Mouse (Mus musculus) CH12.LX (cell line): ENCODE data around the gene Cttnbp2. TPM values are rescaled to one million over a fixed set of nuclear protein-coding genes. Genes with fewer than 3 reads are reported as not detected.

Experiments
- DNase-seq: peaks from one replicate; pipeline ENCODE4 v3.0.0-alpha.2; 2013; ENCODE audit errors: extremely low read depth
- H3K27ac ChIP-seq: 2 replicates; pipeline ENCODE4 v1.5.1; 2012; ENCODE audit warnings: low read depth, mild to moderate bottlenecking, control low read depth, moderate library complexity; ENCODE audit not compliant: insufficient read depth
- H3K27me3 ChIP-seq: replicated peaks from 2 replicates; pipeline ENCODE3; 2012; ENCODE audit warnings: inconsistent platforms
- H3K36me3 ChIP-seq, 2 experiments: replicated peaks in 1 of 2; 2 replicates each; pipeline versions ENCODE3 to v1.6.1; 2012; ENCODE audit warnings: inconsistent platforms in 1 of 2, low read length in 1 of 2, mild to moderate bottlenecking in 1 of 2, mixed read lengths in 1 of 2, moderate library complexity in 1 of 2; ENCODE audit not compliant: control insufficient read depth in 1 of 2, insufficient read depth in 1 of 2
- H3K4me1 ChIP-seq, 2 experiments: 2 replicates each; pipeline ENCODE4 v1.6.1; 2012; ENCODE audit warnings: inconsistent platforms in 1 of 2, moderate library complexity in 1 of 2; ENCODE audit not compliant: insufficient read depth in 2 of 2, control insufficient read depth in 1 of 2
- H3K4me2 ChIP-seq: 2 replicates; pipeline ENCODE4 v1.6.1; 2012; ENCODE audit warnings: low read depth, mild to moderate bottlenecking, control low read depth; ENCODE audit not compliant: poor library complexity, insufficient read depth, severe bottlenecking
- H3K4me3 ChIP-seq, 3 experiments: fragments of 150-350 bp in 1 of 3; sonication (generic) in 1 of 3; replicated peaks in 1 of 3; 2 replicates each; pipeline versions ENCODE3 to v1.5.1; 2011 to 2012; ENCODE audit warnings: low read depth in 2 of 3, low read length in 2 of 3, mild to moderate bottlenecking in 2 of 3, moderate library complexity in 2 of 3, control low read depth in 1 of 3, improper control_type of control experiment in 1 of 3, inconsistent platforms in 1 of 3, mixed read lengths in 1 of 3; ENCODE audit not compliant: poor library complexity in 1 of 3
- H3K79me2 ChIP-seq: replicated peaks from 2 replicates; pipeline ENCODE4 v1.6.1; 2012; ENCODE audit warnings: mild to moderate bottlenecking, moderate library complexity; ENCODE audit not compliant: control insufficient read depth, poor library complexity, insufficient read depth, severe bottlenecking; ENCODE audit errors: extremely low read depth
- H3K9ac ChIP-seq: 2 replicates; pipeline ENCODE4 v1.6.1; 2012; ENCODE audit warnings: low read depth, mild to moderate bottlenecking, control low read depth, moderate library complexity; ENCODE audit not compliant: insufficient read depth
- H3K9me3 ChIP-seq: replicated peaks from 2 replicates; pipeline ENCODE3; 2012; ENCODE audit warnings: low read length, inconsistent platforms, mixed read lengths
- CTCF ChIP-seq, 2 experiments: IDR thresholded peaks in 1 of 2; conservative IDR thresholded peaks in 1 of 2; 2 replicates each; pipeline ENCODE4 v1.5.1; 2011 to 2012; ENCODE audit warnings: low read depth in 2 of 2, low read length in 2 of 2, improper control_type of control experiment in 1 of 2, inconsistent platforms in 1 of 2, mild to moderate bottlenecking in 1 of 2, moderate library complexity in 1 of 2
- E2F4 ChIP-seq: IDR thresholded peaks from 2 replicates; pipeline ENCODE4 v1.6.1; 2011; ENCODE audit warnings: low read depth, low read length, improper control_type of control experiment; ENCODE audit not compliant: insufficient replicate concordance
- ETS1 ChIP-seq: conservative IDR thresholded peaks from 2 replicates; pipeline ENCODE4 v1.6.1; 2012; ENCODE audit warnings: low read depth, mild to moderate bottlenecking, inconsistent platforms, low read length, improper control_type of control experiment, moderate library complexity
- GABPA ChIP-seq: IDR thresholded peaks from 2 replicates; pipeline ENCODE4 v1.6.1; 2012; ENCODE audit warnings: low read depth, low read length, improper control_type of control experiment, inconsistent platforms; ENCODE audit not compliant: insufficient replicate concordance
- HCFC1 ChIP-seq: IDR thresholded peaks from 2 replicates; pipeline ENCODE4 v1.6.1; 2012; ENCODE audit warnings: low read depth, mild to moderate bottlenecking, inconsistent platforms, low read length, improper control_type of control experiment
- IRF4 ChIP-seq: IDR thresholded peaks from 2 replicates; pipeline ENCODE4 v1.6.1; 2014; ENCODE audit warnings: low read depth, mild to moderate bottlenecking, inconsistent platforms, low read length, improper control_type of control experiment
- JUN ChIP-seq: IDR thresholded peaks from 2 replicates; pipeline ENCODE4 v1.6.1; 2011; ENCODE audit warnings: low read depth, mild to moderate bottlenecking, low read length, improper control_type of control experiment, moderate library complexity; ENCODE audit not compliant: insufficient read depth
- KAT2A ChIP-seq: IDR thresholded peaks from 2 replicates; pipeline ENCODE4 v1.6.1; 2012; ENCODE audit warnings: low read length, improper control_type of control experiment, inconsistent platforms; ENCODE audit not compliant: insufficient replicate concordance
- MAX ChIP-seq: IDR thresholded peaks from 2 replicates; pipeline ENCODE4 v1.6.1; 2011; ENCODE audit warnings: low read length, improper control_type of control experiment
- MEF2A ChIP-seq: IDR thresholded peaks from 2 replicates; pipeline ENCODE4 v1.6.1; 2014; ENCODE audit warnings: low read depth, mild to moderate bottlenecking, inconsistent platforms, low read length, improper control_type of control experiment, borderline replicate concordance
- MXI1 ChIP-seq: IDR thresholded peaks from 2 replicates; pipeline ENCODE4 v1.6.1; 2011; ENCODE audit warnings: mild to moderate bottlenecking, low read depth, low read length, improper control_type of control experiment
- NELFE ChIP-seq: IDR thresholded peaks from 2 replicates; pipeline ENCODE4 v1.6.1; 2011; ENCODE audit warnings: low read depth, low read length, improper control_type of control experiment
- PAX5 ChIP-seq: IDR thresholded peaks from 2 replicates; pipeline ENCODE4 v1.6.1; 2012; ENCODE audit warnings: low read length, inconsistent platforms, mixed read lengths
- POLR2AphosphoS2 ChIP-seq: IDR thresholded peaks from 2 replicates; pipeline ENCODE4 v1.6.1; 2011; ENCODE audit warnings: low read depth, low read length, improper control_type of control experiment
- RAD21 ChIP-seq: IDR thresholded peaks from 2 replicates; pipeline ENCODE4 v1.6.1; 2011; ENCODE audit warnings: low read depth, mild to moderate bottlenecking, low read length, improper control_type of control experiment, moderate library complexity
- RCOR1 ChIP-seq: conservative IDR thresholded peaks from 2 replicates; pipeline ENCODE4 v1.6.1; 2012; ENCODE audit warnings: low read depth, mild to moderate bottlenecking, inconsistent platforms, low read length, improper control_type of control experiment
- SMC3 ChIP-seq: IDR thresholded peaks from 2 replicates; pipeline ENCODE4 v1.6.1; 2011; ENCODE audit warnings: low read depth, low read length, improper control_type of control experiment
- TBP ChIP-seq: conservative IDR thresholded peaks from 2 replicates; pipeline ENCODE4 v1.6.1; 2011; ENCODE audit warnings: low read depth, low read length, improper control_type of control experiment
- UBTF ChIP-seq: IDR thresholded peaks from 2 replicates; pipeline ENCODE4 v1.6.1; 2012; ENCODE audit warnings: low read depth, mild to moderate bottlenecking, inconsistent platforms, low read length, improper control_type of control experiment, moderate library complexity
- USF1 ChIP-seq: IDR thresholded peaks from 2 replicates; pipeline ENCODE4 v1.6.1; 2014; ENCODE audit warnings: low read depth, mild to moderate bottlenecking, inconsistent platforms, low read length, improper control_type of control experiment
- ZMIZ1 ChIP-seq: IDR thresholded peaks from 2 replicates; pipeline ENCODE4 v1.6.1; 2012; ENCODE audit warnings: low read depth, mild to moderate bottlenecking, inconsistent platforms, low read length, improper control_type of control experiment
- ZNF384 ChIP-seq: IDR thresholded peaks from 2 replicates; pipeline ENCODE4 v1.6.1; 2012; ENCODE audit warnings: low read depth, low read length, improper control_type of control experiment, inconsistent platforms
- dilution Hi-C: fragments of 300-500 bp; cut with MboI; formaldehyde crosslinking; loops from 2 replicates; pipeline ENCODE4 v1.14.3; 2020; ENCODE audit warnings: low sequenced_read_pairs; ENCODE audit not compliant: extremely low pct_unique_long_range_greater_than_20kb, extremely low pct_ligation_motif_present
- in situ Hi-C: fragments of 300-500 bp; cut with MboI; formaldehyde crosslinking; loops from 3 replicates; pipeline ENCODE4 v1.14.3; 2019; ENCODE audit warnings: low sequenced_read_pairs, low pct_ligation_motif_present, low pct_unique_long_range_greater_than_20kb, mixed read lengths
- polyA plus RNA-seq: library from polyadenylated mRNA; unstranded; fragments of >175 nt; gene quantifications from 2 replicates; pipeline ENCODE4 v1.2.1, GENCODE M21; 2012; ENCODE audit warnings: low read depth; ENCODE audit not compliant: insufficient read length
- total RNA-seq, 2 experiments: library from RNA; depleted of rRNA; stranded (reverse); fragments of 300-350 nt in 1 of 2; fragments of >200 nt in 1 of 2; gene quantifications; 2 replicates each; pipeline ENCODE4 v1.2.3; 2012 to 2014

Cttnbp2 gene
- total and polyA plus RNA-seq, 3 experiments = 1.1 to 1.7 (median 1.5) TPM

DNA sequence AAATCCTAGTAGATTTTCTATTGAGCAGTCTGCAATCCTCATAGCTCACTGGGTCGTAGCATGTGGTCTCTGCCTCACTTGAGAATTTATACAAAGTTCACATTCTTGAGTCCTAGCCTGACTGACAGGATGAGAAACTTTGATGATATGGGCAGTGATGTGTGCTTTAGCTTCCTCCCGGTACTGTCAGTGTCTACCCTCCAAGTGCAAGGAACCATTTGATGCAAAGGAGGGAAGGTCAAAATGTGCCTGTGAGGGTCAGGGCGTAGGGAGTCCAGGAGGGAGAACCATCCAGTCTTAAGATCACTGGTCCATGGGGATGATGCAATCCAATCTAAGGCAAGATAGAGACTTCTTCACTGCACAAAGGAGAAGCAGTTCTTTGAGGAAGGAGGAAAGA is 179.2 kb downstream of the Cttnbp2 start:
- Histone ChIP-seq H3K9ac (no peak overlapping the region), H3K4me3 (no peak overlapping the region), H3K27ac (no peak overlapping the region), H3K79me2 (no peaks in the 10 kb centered on the region), H3K36me3 (no peaks in the 10 kb centered on the region), H3K4me1 (no peaks in the 10 kb centered on the region), H3K9me3 (no peaks in the 10 kb centered on the region), H3K4me2 (no peak overlapping the region), H3K27me3 (no peaks in the 10 kb centered on the region)
- DNase-seq = no peak
- dilution Hi-C loops = no loop called here
- TF ChIP-seq GABPA (no peak), SMC3 (no peak), MXI1 (no peak), NELFE (no peak), ZNF384 (no peak), E2F4 (no peak), CTCF (conservative IDR thresholded peaks at IDR 0.05 in 1 of 2, IDR thresholded peaks at IDR 0.05 in 1 of 2; ENCODE audit: low read depth in 2 of 2, low read length in 2 of 2) (no peak), MEF2A (no peak), IRF4 (no peak), ZMIZ1 (no peak), MAX (no peak), ETS1 (no peak)
- in situ Hi-C loops = no loop called here

GRCm38 (mm10) chr6:18322950-18323349 is 191.7 kb downstream of the Cttnbp2 start:
- in situ Hi-C loops = no loop called here
- dilution Hi-C loops = no loop called here
- Histone ChIP-seq H3K36me3 (no peaks in the 10 kb centered on the region), H3K4me3 (no peak overlapping the region), H3K27ac (no peak overlapping the region), H3K9me3 (no peaks in the 10 kb centered on the region), H3K9ac (no peak overlapping the region), H3K4me1 (peaks cover 0 to 12% of the 10 kb centered on the region in 2 experiments; a peak in 2 of 4 replicates), H3K79me2 (no peaks in the 10 kb centered on the region), H3K4me2 (no peak overlapping the region), H3K27me3 (no peaks in the 10 kb centered on the region)
- DNase-seq = no peak
- no peak for TF ChIP-seq HCFC1
- no peak for TF ChIP-seq TBP
- no peak for TF ChIP-seq RAD21
- TF ChIP-seq POLR2AphosphoS2 = no peak
- no peak for TF ChIP-seq PAX5
- no peak for TF ChIP-seq RCOR1
- no peak for TF ChIP-seq ZNF384
- no peak for TF ChIP-seq UBTF
- TF ChIP-seq CTCF (conservative IDR thresholded peaks at IDR 0.05 in 1 of 2, IDR thresholded peaks at IDR 0.05 in 1 of 2; ENCODE audit: low read depth in 2 of 2, low read length in 2 of 2) = no peak
- no peak for TF ChIP-seq KAT2A
- no peak for TF ChIP-seq JUN
- no peak for TF ChIP-seq SMC3
- TF ChIP-seq MAX = no peak
- no peak for TF ChIP-seq IRF4
- no peak for TF ChIP-seq USF1
